Mouse (Mus musculus) MEL (cell line): ENCODE results near the gene Ttc9.

ENCODE experiments used
- CTCF ChIP-seq, 3 experiments: IDR thresholded peaks in 2 of 3; conservative IDR thresholded peaks in 1 of 3; 2 replicates each; pipeline ENCODE4 v1.5.1; 2011 to 2012; ENCODE audit warnings: low read length in 3 of 3, low read depth in 2 of 3, mild to moderate bottlenecking in 2 of 3, improper control_type of control experiment in 1 of 3, inconsistent platforms in 1 of 3, mixed read lengths in 1 of 3, moderate library complexity in 1 of 3; ENCODE audit not compliant: control insufficient read depth in 1 of 3, insufficient read depth in 1 of 3, poor library complexity in 1 of 3, severe bottlenecking in 1 of 3
- ELF1 ChIP-seq: IDR thresholded peaks from 2 replicates; pipeline ENCODE4 v1.6.1; 2014; ENCODE audit warnings: low read depth, mild to moderate bottlenecking, inconsistent platforms, low read length, improper control_type of control experiment, moderate library complexity
- EP300 ChIP-seq, 2 experiments: IDR thresholded peaks; 2 replicates each; pipeline ENCODE4 v1.6.1; 2011; ENCODE audit warnings: improper control_type of control experiment in 2 of 2, low read length in 2 of 2, low read depth in 1 of 2, mild to moderate bottlenecking in 1 of 2
- JUND ChIP-seq: IDR thresholded peaks from 2 replicates; pipeline ENCODE4 v1.6.1; 2011; ENCODE audit warnings: low read depth, mild to moderate bottlenecking, improper control_type of control experiment, low read length
- MAX ChIP-seq: IDR thresholded peaks from 2 replicates; pipeline ENCODE4 v1.6.1; 2011; ENCODE audit warnings: low read length, improper control_type of control experiment
- POLR2A ChIP-seq, 2 experiments: IDR thresholded peaks; 2 replicates each; pipeline ENCODE4 v1.6.1; 2011 to 2012; ENCODE audit warnings: low read length in 2 of 2, mild to moderate bottlenecking in 2 of 2, control low read depth in 1 of 2, improper control_type of control experiment in 1 of 2, low read depth in 1 of 2, moderate library complexity in 1 of 2; ENCODE audit not compliant: control insufficient read depth in 1 of 2, insufficient read depth in 1 of 2, poor library complexity in 1 of 2
- SIN3A ChIP-seq: IDR thresholded peaks from 2 replicates; pipeline ENCODE4 v1.6.1; 2012; ENCODE audit warnings: low read length, improper control_type of control experiment, inconsistent platforms
- TAL1 ChIP-seq: IDR thresholded peaks from 2 replicates; pipeline ENCODE4 v1.6.1; 2012; ENCODE audit warnings: mild to moderate bottlenecking, inconsistent platforms, low read length, moderate library complexity, mixed read lengths
- TCF12 ChIP-seq: IDR thresholded peaks from 2 replicates; pipeline ENCODE4 v1.6.1; 2014; ENCODE audit warnings: low read depth, mild to moderate bottlenecking, inconsistent platforms, low read length, improper control_type of control experiment, moderate library complexity

GRCm38 (mm10) chr12:81662076-81662475 lies 31.0 kb downstream of the Ttc9 start:
- TF ChIP-seq CTCF (IDR thresholded peaks at IDR 0.05 in 2 of 3, conservative IDR thresholded peaks at IDR 0.05 in 1 of 3; ENCODE audit: control insufficient read depth in 1 of 3, insufficient read depth in 1 of 3, low read depth in 2 of 3, low read length in 3 of 3, poor library complexity in 1 of 3, severe bottlenecking in 1 of 3): no peak
- TF ChIP-seq EP300 (IDR thresholded peaks at IDR 0.05; ENCODE audit: low read depth in 1 of 2, low read length in 2 of 2): no peak
- no peak for TF ChIP-seq MAX
- TF ChIP-seq TCF12: no peak
- TF ChIP-seq SIN3A: no peak
- no peak for TF ChIP-seq POLR2A (IDR thresholded peaks at IDR 0.05; ENCODE audit: control insufficient read depth in 1 of 2, insufficient read depth in 1 of 2, low read depth in 1 of 2, low read length in 2 of 2, poor library complexity in 1 of 2)
- no peak for TF ChIP-seq JUND
- TF ChIP-seq TAL1: no peak
- TF ChIP-seq ELF1: no peak
